Mouse (Mus musculus) mouse embryonic stem cell (cell line): ENCODE data around the gene Tipin.

Experiments used
- in situ Hi-C, 2 experiments: fragments of 300-500 bp; cut with MboI; formaldehyde crosslinking; loops; 1 replicate in 1 of 2; 3 replicates in 1 of 2; pipeline ENCODE4 v1.14.3; 2019 to 2020; ENCODE audit warnings: low sequenced_read_pairs in 2 of 2, low pct_unique_long_range_greater_than_20kb in 1 of 2, mixed read lengths in 1 of 2; ENCODE audit not compliant: unreplicated experiment in 1 of 2

Gene Tipin

DNA sequence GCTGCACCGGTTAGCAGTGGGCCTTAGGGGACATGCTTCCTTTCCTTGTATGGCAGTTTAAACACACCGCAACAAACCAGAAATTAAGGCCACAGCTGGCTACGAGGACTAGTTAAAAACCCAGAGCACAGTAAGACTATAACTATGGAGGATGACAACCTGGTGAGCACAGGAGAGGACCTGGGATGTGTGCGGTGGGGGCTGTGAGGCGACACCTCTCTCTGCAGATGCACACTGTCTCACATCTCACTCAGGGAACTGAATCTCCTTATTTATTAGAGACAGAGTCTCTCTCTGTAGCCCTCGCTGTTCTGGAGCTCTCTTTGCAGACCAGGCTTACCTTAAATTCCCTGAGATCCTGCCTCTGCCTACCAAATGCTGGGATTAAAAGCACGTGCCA lies 42.6 kb downstream of the Tipin start:
- in situ Hi-C loops: no loop called here

DNA sequence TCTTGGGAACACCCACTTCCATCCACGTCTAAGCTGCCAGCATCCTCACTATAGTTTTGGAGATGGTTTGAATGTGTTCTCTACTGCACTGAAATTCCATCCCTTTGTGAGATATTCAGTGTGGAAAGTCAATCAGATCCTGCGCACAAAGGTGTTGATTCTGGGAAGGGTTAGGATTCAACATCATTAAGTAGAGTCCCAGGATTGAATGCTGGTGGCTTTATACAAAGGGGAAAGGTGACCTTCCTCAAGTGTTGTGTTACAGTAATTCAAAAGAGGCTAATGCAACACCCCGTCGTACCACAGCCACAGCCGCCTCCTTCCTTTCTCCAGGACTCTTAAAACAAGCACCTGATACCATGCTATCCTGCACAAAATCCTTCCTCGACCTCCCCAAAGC lies 54.4 kb downstream of the Tipin start:
- in situ Hi-C loops: no loop called here

DNA sequence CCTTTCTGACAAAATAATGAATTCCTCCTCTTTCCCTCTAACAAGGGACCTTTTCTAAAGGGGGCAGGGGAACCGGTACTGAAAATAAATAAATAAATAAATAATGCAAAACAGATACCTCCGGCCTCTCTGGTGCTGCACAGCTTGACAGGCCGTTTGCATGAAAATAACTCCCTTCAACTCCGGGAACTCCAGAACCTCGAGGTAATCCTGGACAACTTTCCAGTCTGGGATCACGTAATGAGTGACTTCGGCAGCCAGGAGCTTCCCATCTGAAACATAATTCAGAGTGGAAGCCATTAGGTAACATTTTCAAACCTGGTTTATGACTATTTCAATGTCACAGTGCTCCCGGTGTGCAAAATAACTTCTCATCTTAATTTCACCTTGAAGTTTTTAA lies 58.0 kb downstream of the Tipin start:
- in situ Hi-C loops: no loop called here

DNA sequence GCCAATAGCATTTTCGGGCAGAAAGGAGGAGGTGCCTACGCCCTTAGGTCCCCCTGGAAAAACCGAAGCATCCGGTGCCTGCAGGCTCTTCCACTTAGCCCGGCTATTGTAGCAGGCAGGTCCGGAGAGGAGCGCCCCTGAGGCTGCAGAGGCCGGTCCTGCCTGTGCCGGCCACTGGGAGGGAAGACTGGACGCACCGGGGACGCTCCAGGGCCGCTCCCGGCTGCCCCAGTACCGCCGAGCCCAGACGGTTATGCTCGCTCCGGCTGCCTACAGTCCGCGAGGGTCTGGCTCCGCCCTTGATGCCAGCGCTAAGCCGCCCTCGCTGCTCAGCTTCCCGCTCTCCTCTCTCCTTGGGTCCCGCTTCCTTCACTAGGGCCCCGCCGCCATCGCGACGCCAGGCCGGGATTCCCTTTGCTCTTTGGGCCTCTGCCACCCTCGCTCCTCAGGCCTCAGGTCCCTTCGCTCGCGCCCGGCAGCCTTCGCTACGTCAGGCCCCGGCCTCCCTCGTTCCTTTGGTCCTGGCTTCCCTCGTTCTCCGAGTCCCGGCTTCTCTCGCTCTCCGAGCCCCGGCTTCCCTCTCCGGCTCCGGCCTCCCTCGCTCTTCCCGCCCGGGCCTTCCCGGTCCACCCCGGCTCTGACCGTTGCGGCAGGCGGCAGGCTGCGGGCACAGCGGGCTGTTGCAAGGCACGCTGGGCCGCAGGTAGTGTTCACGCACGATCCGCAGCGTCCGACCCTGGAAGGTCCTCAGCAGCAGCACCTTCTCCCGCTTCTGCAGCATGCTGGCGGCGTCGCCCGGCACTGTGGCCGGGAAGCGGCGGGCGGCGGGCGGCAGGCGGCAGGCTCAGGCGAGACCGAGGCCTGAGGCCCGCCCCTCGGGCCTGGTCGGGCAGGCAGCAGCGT lies 59.2 kb downstream of the Tipin start:
- in situ Hi-C loops: no loop called here

DNA sequence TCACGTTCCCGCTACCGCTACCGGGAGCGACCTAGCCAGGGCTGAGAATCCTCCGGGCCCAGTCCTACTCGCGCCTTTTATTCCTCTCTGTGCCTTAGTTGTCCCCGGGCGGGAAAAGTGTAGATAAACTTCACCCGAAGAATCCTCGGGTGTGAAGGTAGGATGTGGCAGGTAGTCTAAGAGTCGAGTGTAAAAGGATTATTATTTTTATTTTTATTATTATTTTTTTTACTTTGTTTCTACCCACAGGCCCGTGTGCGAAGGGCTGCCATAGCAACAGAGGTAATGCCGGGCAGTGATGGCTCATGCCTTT lies 59.8 kb downstream of the Tipin start, which contains the start of gene Dis3l:
Gene Dis3l (minus strand): TSS at position 35 of the 313 bp plus-strand sequence.
- in situ Hi-C loops: no loop called here

DNA sequence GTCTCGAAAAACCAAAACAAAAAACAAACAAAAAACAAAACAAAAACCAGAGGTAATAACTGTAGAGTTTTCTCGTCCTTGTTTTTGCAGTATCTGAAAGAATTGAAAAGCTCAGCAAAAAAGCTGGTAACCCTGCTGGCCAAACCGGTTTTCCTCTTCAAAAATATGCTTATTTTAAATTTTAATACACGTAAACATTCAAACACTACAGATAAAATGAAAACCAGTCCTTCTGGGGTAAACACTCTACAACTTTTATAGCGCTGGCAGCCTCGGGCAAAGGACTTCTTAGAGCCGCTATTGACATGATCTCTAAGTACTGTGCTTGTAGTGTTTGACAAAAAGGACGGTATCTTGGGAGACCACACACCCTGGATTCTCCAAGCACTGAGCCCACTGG lies 60.3 kb downstream of the Tipin start:
- in situ Hi-C loops: no loop called here

DNA sequence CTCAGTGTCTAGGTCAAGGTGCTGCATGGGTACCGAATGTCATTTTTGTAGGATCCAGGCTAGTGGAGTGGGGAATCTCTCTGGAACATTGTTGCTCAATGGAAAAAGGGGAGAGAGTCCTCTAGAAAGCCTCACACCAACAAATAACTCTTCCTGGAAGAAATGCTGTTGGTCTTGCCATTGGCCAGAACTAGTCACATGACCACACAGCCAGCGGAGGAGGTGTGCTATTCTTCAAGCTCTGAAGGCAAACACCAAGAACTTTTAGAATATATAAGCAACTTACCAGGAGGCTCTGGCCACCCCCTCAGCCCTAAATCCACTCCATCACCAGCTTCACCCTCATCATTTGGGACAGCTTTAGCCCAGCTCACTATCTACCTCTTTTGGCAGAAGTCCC lies 62.3 kb downstream of the Tipin start:
- in situ Hi-C loops: no loop called here

DNA sequence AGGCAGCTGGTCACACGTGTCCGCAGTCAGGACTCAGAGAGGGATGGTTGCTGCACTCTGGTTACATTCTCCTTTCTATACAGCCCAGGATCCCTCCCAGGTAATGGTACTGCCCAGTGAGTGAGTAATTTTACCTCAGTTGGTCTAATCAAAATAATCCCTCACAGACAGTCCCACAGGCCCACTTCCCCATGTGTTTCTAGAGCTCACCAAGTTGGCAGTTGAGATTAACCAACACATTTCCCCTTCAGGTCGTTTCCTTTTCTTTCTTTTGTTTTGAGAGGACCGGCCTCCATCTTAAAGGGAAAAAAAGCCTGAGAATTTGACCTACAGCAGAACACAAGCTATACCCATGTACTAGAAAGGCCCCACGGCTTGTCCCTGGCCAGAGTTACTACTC lies 64.5 kb downstream of the Tipin start:
- in situ Hi-C loops: no loop called here

DNA sequence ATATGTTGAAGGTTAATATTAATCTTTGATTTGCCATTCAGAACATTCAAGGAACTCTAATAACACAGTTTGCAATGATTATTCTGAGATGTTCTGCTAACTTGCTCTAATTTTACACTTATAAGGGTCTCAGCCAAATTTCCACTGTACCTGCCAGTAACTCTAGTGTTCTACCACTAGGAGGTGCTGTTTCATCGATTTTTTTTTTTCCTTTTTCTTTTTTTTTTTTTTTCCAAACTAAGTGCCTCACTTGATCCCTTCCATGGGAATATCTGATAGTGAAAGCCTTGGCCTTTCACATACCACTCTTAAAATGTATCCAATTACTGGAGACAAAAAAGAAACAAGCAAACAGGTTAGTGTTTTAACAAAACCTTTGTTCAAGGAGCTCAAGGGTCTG lies 66.0 kb downstream of the Tipin start:
- in situ Hi-C loops: no loop called here

DNA sequence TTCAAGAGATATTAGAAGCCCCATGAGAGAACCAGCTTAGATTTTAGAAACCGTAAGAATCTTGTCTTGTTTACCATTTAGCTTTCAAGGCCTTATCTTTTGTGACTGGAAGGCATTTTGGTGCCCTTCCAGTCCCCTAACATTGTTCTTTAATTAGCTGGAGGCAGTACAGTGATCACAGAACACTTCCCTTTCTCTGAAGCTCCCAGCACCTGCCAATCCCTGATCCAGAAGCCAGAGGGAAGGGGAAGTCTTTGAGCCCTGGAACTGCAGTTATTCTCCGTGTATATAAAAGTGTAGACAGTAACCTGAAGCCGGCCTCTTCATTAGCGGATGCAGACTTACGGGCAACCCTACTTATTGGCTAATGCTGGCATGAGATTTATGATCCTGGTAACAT lies 68.1 kb downstream of the Tipin start:
- in situ Hi-C loops: no loop called here

DNA sequence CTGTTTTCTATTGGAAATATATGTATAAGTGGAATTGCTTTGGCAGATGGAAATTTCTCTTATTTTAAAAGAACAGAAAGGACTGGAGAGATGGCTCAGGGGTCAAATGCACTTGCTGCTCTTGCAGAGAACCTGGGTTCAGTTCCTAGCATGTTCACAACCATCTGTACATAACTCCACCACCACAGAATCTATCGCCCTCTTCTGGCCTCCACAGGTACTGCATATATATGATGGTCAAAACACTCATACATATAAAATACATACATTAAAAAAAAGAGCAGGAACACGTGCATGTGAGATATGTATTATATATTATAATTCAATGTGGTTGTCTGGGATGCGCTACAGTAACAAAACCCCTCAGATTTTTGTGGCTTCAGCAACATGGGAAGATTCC lies 69.8 kb downstream of the Tipin start:
- in situ Hi-C loops: no loop called here
